Mouse (Mus musculus): ENCODE results near the gene Hspa12a.

The Hspa12a gene

GRCm38 (mm10) chr19:58942841-58943828 lies at the start of gene Hspa12a, which contains the start of gene Eno4:
Hspa12a (minus strand) TSS chr19:58943654.
Eno4 (plus strand) TSS chr19:58943425.
- peak; percentile 94 for DNase-seq (ENCODE audit: extremely low spot score, low read depth, low spot score)

GRCm38 (mm10) chr19:58981571-58981970 lies 38.1 kb upstream of the Hspa12a start:
- DNase-seq (ENCODE audit: extremely low spot score, low read depth, low spot score), result no peak

GRCm38 (mm10) chr19:58980056-58980440 lies 36.6 kb upstream of the Hspa12a start:
- no peak for DNase-seq (ENCODE audit: extremely low spot score, low read depth, low spot score)

- DNase-seq (ENCODE audit: extremely low spot score, low read depth, low spot score), result no peak
These were observed 36.1 kb upstream of the Hspa12a start for GRCm38 (mm10) chr19:58979436-58980055.

GRCm38 (mm10) chr19:58978401-58979171 lies 35.1 kb upstream of the Hspa12a start:
- DNase-seq (ENCODE audit: extremely low spot score, low read depth, low spot score), result no peak

GRCm38 (mm10) chr19:58975216-58975863 lies 31.9 kb upstream of the Hspa12a start:
- no peak for DNase-seq (ENCODE audit: extremely low spot score, low read depth, low spot score)

GRCm38 (mm10) chr19:58974126-58974525 lies 30.7 kb upstream of the Hspa12a start:
- DNase-seq (ENCODE audit: extremely low spot score, low read depth, low spot score), result no peak

- no peak for DNase-seq (ENCODE audit: extremely low spot score, low read depth, low spot score)
These were observed 27.4 kb upstream of the Hspa12a start for GRCm38 (mm10) chr19:58970826-58971225.

- no peak for DNase-seq (ENCODE audit: extremely low spot score, low read depth, low spot score)
These were observed 25.5 kb upstream of the Hspa12a start for GRCm38 (mm10) chr19:58968731-58969506.

GRCm38 (mm10) chr19:58963011-58963410 lies 19.6 kb upstream of the Hspa12a start:
- no peak for DNase-seq (ENCODE audit: extremely low spot score, low read depth, low spot score)

- DNase-seq (ENCODE audit: extremely low spot score, low read depth, low spot score), result no peak
These were observed 11.3 kb upstream of the Hspa12a start for GRCm38 (mm10) chr19:58954779-58955178.

GRCm38 (mm10) chr19:58952236-58952635 lies 8.8 kb upstream of the Hspa12a start:
- no peak for DNase-seq (ENCODE audit: extremely low spot score, low read depth, low spot score)

- no peak for DNase-seq (ENCODE audit: extremely low spot score, low read depth, low spot score)
These were observed 8.1 kb upstream of the Hspa12a start for GRCm38 (mm10) chr19:58951521-58951920.

- no peak for DNase-seq (ENCODE audit: extremely low spot score, low read depth, low spot score)
These were observed 2.5 kb upstream of the Hspa12a start for GRCm38 (mm10) chr19:58945959-58946358.

- DNase-seq (ENCODE audit: extremely low spot score, low read depth, low spot score), result no peak
These were observed 10.4 kb downstream of the Hspa12a start for GRCm38 (mm10) chr19:58933062-58933461.

- no peak for DNase-seq (ENCODE audit: extremely low spot score, low read depth, low spot score)
These were observed 12.2 kb downstream of the Hspa12a start for GRCm38 (mm10) chr19:58931081-58931800.

- no peak for DNase-seq (ENCODE audit: extremely low spot score, low read depth, low spot score)
These were observed 24.3 kb downstream of the Hspa12a start for GRCm38 (mm10) chr19:58919148-58919547.

GRCm38 (mm10) chr19:58918597-58918996 lies 24.9 kb downstream of the Hspa12a start:
- DNase-seq (ENCODE audit: extremely low spot score, low read depth, low spot score), result no peak

- DNase-seq (ENCODE audit: extremely low spot score, low read depth, low spot score), result no peak
These were observed 30.2 kb downstream of the Hspa12a start for GRCm38 (mm10) chr19:58913301-58913700.

Data from hindlimb bud, embryonic 11.5 days (tissue).